Mouse (Mus musculus): ENCODE results near the gene Irak3.
A peak's percentile ranks its signal among the peaks of the same experiment; 100 is the strongest.

- TF ChIP-seq TCF12 (IDR thresholded peaks at IDR 0.05; ENCODE audit: insufficient read depth, poor library complexity, severe bottlenecking) (no peak), POLR2AphosphoS2 (IDR thresholded peaks at IDR 0.05; ENCODE audit: insufficient read length, low read depth) (no peak), E2F4 (IDR thresholded peaks at IDR 0.05; ENCODE audit: insufficient read depth) (no peak), POLR2A (IDR thresholded peaks at IDR 0.05; ENCODE audit: insufficient read length, low read depth) (no peak), MAX (IDR thresholded peaks at IDR 0.05; ENCODE audit: low read depth) (no peak), CEBPB (IDR thresholded peaks at IDR 0.05; ENCODE audit: insufficient read depth, poor library complexity, severe bottlenecking) (peak; percentile 51; the same call in 1 of the 2 replicates), REST (IDR thresholded peaks at IDR 0.05; ENCODE audit: insufficient read depth, insufficient read length) (no peak), USF1 (IDR thresholded peaks at IDR 0.05; ENCODE audit: low read depth) (no peak), TCF3 (IDR thresholded peaks at IDR 0.05; ENCODE audit: insufficient read length, low read depth) (no peak), MYOD1 (IDR thresholded peaks at IDR 0.05; ENCODE audit: control insufficient read depth in 1 of 3, insufficient read length in 2 of 3, low read depth in 2 of 3) (no peak), MYOG (IDR thresholded peaks at IDR 0.05; ENCODE audit: control insufficient read depth in 1 of 3, insufficient read depth in 1 of 3, insufficient read length in 2 of 3, low read depth in 2 of 3) (no peak)
These were observed 60.9 kb downstream of the Irak3 start for GRCm38 (mm10) chr10:120140916-120141516.
